Mouse (Mus musculus): ENCODE data around the gene Tnfrsf13c. TPM values are rescaled to one million over a fixed set of nuclear protein-coding genes. Genes with fewer than 3 reads are reported as not detected.

The Tnfrsf13c gene
- polyA plus RNA-seq, 1 experiment from 2014 or later, result 0.90 TPM

DNA sequence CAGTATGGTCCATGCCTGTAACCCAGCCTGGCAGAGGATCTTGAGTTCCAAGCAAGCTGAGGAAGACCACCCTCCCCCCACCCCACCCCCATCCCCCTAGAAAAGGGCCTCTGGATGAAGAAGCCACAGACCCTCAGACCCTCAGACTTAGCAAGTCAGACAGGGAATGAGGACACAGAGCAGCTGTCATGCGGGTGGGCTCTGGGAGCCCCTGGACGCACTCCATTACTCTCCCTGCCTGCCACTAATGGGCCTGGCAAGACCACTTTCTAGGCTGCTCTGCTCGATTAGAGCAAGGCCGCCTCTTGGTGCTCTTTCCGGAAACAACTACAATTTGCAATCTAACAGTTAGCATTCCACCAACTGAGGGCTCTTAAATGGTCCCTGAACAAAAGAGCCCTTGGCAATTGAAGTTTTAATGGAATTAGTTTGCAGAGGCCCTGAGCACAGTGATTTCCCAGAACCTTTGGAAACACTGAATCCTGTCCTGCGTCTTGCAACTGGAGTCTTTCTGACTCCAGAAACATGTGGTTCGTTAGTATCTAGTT, 46.4 kb downstream of the Tnfrsf13c start:
- H3K27ac ChIP-seq (replicated peaks), result peak overlapping the region; percentile 33; the same call in 1 of the 2 replicates
- H3K4me3 ChIP-seq (replicated peaks), result no peak overlapping the region
- H3K4me2 ChIP-seq, result no peak overlapping the region
- WGBS, result 57% methylated on average over 7 of the region's 7 CpGs
- no peaks in the 10 kb centered on the region for H3K27me3 ChIP-seq (replicated peaks)
- 0 out of 2 replicates have a peak, but pooled peaks cover 7% of the 10 kb centered on the region for H3K4me1 ChIP-seq
- 0 out of 2 replicates have a peak, but pooled peaks cover 2% of the 10 kb centered on the region for H3K9me3 ChIP-seq (replicated peaks)
- 0 out of 2 replicates have a peak, but pooled peaks have one; percentile 40 for ATAC-seq (ENCODE audit: low FRiP score)
- no peak overlapping the region for H3K9ac ChIP-seq (replicated peaks)
- H3K36me3 ChIP-seq, result peaks cover 90% of the 10 kb centered on the region

DNA sequence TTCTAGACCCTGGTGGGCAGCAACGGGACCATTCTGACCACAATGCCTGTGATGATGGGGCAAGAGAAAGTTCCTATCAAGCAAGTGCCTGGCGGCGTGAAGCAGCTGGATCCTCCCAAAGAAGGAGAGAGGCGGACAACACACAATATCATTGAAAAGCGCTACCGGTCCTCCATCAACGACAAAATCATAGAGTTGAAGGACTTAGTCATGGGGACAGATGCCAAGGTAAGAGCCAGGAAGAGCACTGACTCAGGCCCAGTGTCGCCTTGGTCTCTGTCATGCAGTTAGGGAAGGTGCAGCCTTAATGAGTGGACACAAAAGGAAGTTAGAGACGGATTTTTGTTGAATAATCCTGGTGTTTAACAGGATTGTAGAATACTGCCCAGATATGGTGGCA, 49.1 kb downstream of the Tnfrsf13c start:
- Histone ChIP-seq H3K27me3 (replicated peaks) (no peaks in the 10 kb centered on the region), H3K4me2 (no peak overlapping the region), H3K27ac (replicated peaks) (no peak overlapping the region), H3K9ac (replicated peaks) (no peak overlapping the region), H3K9me3 (replicated peaks) (no peaks in the 10 kb centered on the region), H3K4me1 (peaks cover 24% of the 10 kb centered on the region), H3K4me3 (replicated peaks) (no peak overlapping the region), H3K36me3 (peaks cover 78% of the 10 kb centered on the region)
- ATAC-seq (ENCODE audit: low FRiP score), result no peak
- WGBS, result 97% methylated on average over 9 of the region's 9 CpGs

DNA sequence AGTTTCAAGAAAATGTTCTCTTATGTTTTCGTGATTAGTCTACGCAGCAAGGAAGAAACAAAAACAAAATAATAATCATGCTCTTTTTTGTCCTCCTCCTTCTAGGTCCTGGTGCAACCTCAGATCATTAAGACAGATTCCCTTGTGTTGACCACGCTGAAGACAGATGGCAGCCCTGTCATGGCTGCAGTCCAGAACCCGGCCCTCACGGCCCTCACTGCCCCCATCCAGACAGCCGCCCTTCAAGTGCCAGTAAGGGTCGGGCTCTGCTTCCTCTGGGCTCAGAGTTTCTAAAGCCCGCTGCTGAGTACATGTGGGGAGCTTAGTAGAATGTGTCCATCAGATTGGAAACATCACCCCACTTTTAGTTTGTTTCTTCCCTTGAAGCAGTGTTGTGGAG, 51.5 kb downstream of the Tnfrsf13c start:
- Histone ChIP-seq H3K4me3 (replicated peaks) (no peak overlapping the region), H3K4me2 (no peak overlapping the region), H3K36me3 (peaks cover 54% of the 10 kb centered on the region), H3K27me3 (replicated peaks) (no peaks in the 10 kb centered on the region), H3K4me1 (peaks cover 47% of the 10 kb centered on the region), H3K9ac (replicated peaks) (no peak overlapping the region), H3K9me3 (replicated peaks) (no peaks in the 10 kb centered on the region), H3K27ac (replicated peaks) (no peak overlapping the region)
- 78% methylated on average over 8 of the region's 8 CpGs for WGBS
- no peak for ATAC-seq (ENCODE audit: low FRiP score)

MicroRNAs encoded within 50 kb of the gene (microRNA counts, 519-probe panel; counts per million panel counts)
- microRNA mmu-miR-33, result 2,271 counts per million, percentile 50 among the panel's probes with 10 or more counts

Small RNA genes within 50 kb of the gene (microRNA-seq; reads per million reads assigned to microRNA genes)
- gene Mir33, result 56.3 reads per million, percentile 45 among the genes with 10 or more reads in this experiment

Other genes starting within 250 kb of the Tnfrsf13c start
- not detected in 2 replicates for gene 1700029P11Rik, start 243.8 kb downstream of the Tnfrsf13c start, polyA plus RNA-seq (2015; fragmentation: Nextera tagmentation; extraction: Ambion mirVana)
- 41.6 and 74.7 TPM in 2 replicates for gene Xrcc6, start 236.5 kb downstream of the Tnfrsf13c start, polyA plus RNA-seq (2015; fragmentation: Nextera tagmentation; extraction: Ambion mirVana)
- 54.1 and 64.0 TPM in 2 replicates for gene Desi1, start 190.5 kb downstream of the Tnfrsf13c start, polyA plus RNA-seq (2015; fragmentation: Nextera tagmentation; extraction: Ambion mirVana)
- 230 and 272 TPM in 2 replicates for gene Snu13, start 176.8 kb downstream of the Tnfrsf13c start, polyA plus RNA-seq (2015; fragmentation: Nextera tagmentation; extraction: Ambion mirVana)
- gene 4930407I10Rik, start 165.2 kb downstream of the Tnfrsf13c start, polyA plus RNA-seq (2015; fragmentation: Nextera tagmentation; extraction: Ambion mirVana), result not detected in 2 replicates
- 0.05 TPM in 1 of 2 replicates, not detected in the other for gene Mei1, start 154.4 kb downstream of the Tnfrsf13c start, polyA plus RNA-seq (2015; fragmentation: Nextera tagmentation; extraction: Ambion mirVana)
- gene Ccdc134, start 96.4 kb downstream of the Tnfrsf13c start, polyA plus RNA-seq (2015; fragmentation: Nextera tagmentation; extraction: Ambion mirVana), result 11.1 and 13.6 TPM in 2 replicates
- gene Srebf2, start 77.2 kb downstream of the Tnfrsf13c start, polyA plus RNA-seq (2015; fragmentation: Nextera tagmentation; extraction: Ambion mirVana), result 187 and 190 TPM in 2 replicates
- gene Shisa8, start 11.6 kb downstream of the Tnfrsf13c start, polyA plus RNA-seq (2015; fragmentation: Nextera tagmentation; extraction: Ambion mirVana), result 4.6 and 6.7 TPM in 2 replicates
- gene Cenpm, start 20.4 kb upstream of the Tnfrsf13c start, polyA plus RNA-seq (2015; fragmentation: Nextera tagmentation; extraction: Ambion mirVana), result 17.8 and 23.4 TPM in 2 replicates
- gene 1500009C09Rik, start 28.0 kb upstream of the Tnfrsf13c start, polyA plus RNA-seq (2015; fragmentation: Nextera tagmentation; extraction: Ambion mirVana), result 13.0 and 18.4 TPM in 2 replicates
- gene Sept3, start 50.5 kb upstream of the Tnfrsf13c start, polyA plus RNA-seq (2015; fragmentation: Nextera tagmentation; extraction: Ambion mirVana), result 338 and 367 TPM in 2 replicates
- gene Wbp2nl, start 74.6 kb upstream of the Tnfrsf13c start, polyA plus RNA-seq (2015; fragmentation: Nextera tagmentation; extraction: Ambion mirVana), result 0.10 and 0.13 TPM in 2 replicates
- 33.4 and 41.8 TPM in 2 replicates for gene Naga, start 114.6 kb upstream of the Tnfrsf13c start, polyA plus RNA-seq (2015; fragmentation: Nextera tagmentation; extraction: Ambion mirVana)
- 2.4 and 6.6 TPM in 2 replicates for gene Pheta2, start 114.6 kb upstream of the Tnfrsf13c start, polyA plus RNA-seq (2015; fragmentation: Nextera tagmentation; extraction: Ambion mirVana)
- gene Smdt1, start 114.6 kb upstream of the Tnfrsf13c start, polyA plus RNA-seq (2015; fragmentation: Nextera tagmentation; extraction: Ambion mirVana), result 392 and 440 TPM in 2 replicates
- 409 and 417 TPM in 2 replicates for gene Ndufa6, start 130.0 kb upstream of the Tnfrsf13c start, polyA plus RNA-seq (2015; fragmentation: Nextera tagmentation; extraction: Ambion mirVana)
- gene Cyp2d22, start 155.9 kb upstream of the Tnfrsf13c start, polyA plus RNA-seq (2015; fragmentation: Nextera tagmentation; extraction: Ambion mirVana), result 2.1 and 3.3 TPM in 2 replicates
- not detected in 2 replicates for gene Cyp2d11, start 169.7 kb upstream of the Tnfrsf13c start, polyA plus RNA-seq (2015; fragmentation: Nextera tagmentation; extraction: Ambion mirVana)
- not detected in 2 replicates for gene Cyp2d10, start 182.8 kb upstream of the Tnfrsf13c start, polyA plus RNA-seq (2015; fragmentation: Nextera tagmentation; extraction: Ambion mirVana)
- gene Cyp2d9, start 209.1 kb upstream of the Tnfrsf13c start, polyA plus RNA-seq (2015; fragmentation: Nextera tagmentation; extraction: Ambion mirVana), result not detected in 2 replicates

Measured in neural tube, embryonic 15.5 days (tissue).